Mouse (Mus musculus): ENCODE results near the gene Anapc15. TPM values are rescaled to one million over a fixed set of nuclear protein-coding genes. Genes with fewer than 3 reads are reported as not detected.

The Anapc15 gene
- total and polyA plus RNA-seq, 3 experiments = 20.5 to 128 (median 63.3) TPM

DNA sequence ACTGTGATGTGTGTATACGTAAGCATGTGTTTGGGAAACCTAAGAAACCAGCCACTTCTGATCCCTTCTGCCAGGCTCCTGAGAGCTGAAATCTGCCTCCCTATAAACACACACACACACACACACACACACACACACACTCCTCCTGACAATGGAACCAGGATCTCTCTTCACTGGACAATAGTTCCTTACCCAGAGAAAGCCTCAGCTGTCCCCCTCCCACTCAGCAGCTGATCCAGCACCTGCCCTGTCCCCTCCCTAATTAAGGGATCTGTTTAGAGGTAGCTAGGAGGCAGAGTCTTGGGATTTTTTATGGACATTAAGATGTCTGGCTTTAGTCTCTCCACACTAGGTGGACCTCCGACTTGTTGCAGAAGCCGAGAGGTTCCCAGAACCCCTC, 28.6 kb upstream of the Anapc15 start:
- Histone ChIP-seq H3K27me3 (ENCODE audit: insufficient read depth, low read length) (peaks cover 8% of the 10 kb centered on the region), H3K4me1 (ENCODE audit: insufficient read depth, low read depth, low read length) (peaks cover 26% of the 10 kb centered on the region), H3K9me3 (replicated peaks) (no peaks in the 10 kb centered on the region), H3K4me3 (ENCODE audit: low read depth, low read length) (no peak overlapping the region), H3K36me3 (replicated peaks) (peaks cover 54% of the 10 kb centered on the region)
- TF ChIP-seq CTCF (IDR thresholded peaks at IDR 0.05; ENCODE audit: low read depth, low read length) = no peak
- TF ChIP-seq GATA1 (IDR thresholded peaks at IDR 0.05; ENCODE audit: borderline replicate concordance, low read length) = no peak
- no peak for TF ChIP-seq GATA2 (IDR thresholded peaks at IDR 0.05; ENCODE audit: borderline replicate concordance, low read depth, low read length)
- no peak for TF ChIP-seq POLR2AphosphoS5 (IDR thresholded peaks at IDR 0.05; ENCODE audit: insufficient replicate concordance, low read depth, low read length)
- no peak for TF ChIP-seq TAL1 (conservative IDR thresholded peaks at IDR 0.05; ENCODE audit: low read depth, low read length)
- ATAC-seq (ENCODE audit: extremely low read depth, insufficient number of reproducible peaks, low FRiP score, poor library complexity, severe bottlenecking) = no peak
- DNase-seq (ENCODE audit: low spot score) = no peak

DNA sequence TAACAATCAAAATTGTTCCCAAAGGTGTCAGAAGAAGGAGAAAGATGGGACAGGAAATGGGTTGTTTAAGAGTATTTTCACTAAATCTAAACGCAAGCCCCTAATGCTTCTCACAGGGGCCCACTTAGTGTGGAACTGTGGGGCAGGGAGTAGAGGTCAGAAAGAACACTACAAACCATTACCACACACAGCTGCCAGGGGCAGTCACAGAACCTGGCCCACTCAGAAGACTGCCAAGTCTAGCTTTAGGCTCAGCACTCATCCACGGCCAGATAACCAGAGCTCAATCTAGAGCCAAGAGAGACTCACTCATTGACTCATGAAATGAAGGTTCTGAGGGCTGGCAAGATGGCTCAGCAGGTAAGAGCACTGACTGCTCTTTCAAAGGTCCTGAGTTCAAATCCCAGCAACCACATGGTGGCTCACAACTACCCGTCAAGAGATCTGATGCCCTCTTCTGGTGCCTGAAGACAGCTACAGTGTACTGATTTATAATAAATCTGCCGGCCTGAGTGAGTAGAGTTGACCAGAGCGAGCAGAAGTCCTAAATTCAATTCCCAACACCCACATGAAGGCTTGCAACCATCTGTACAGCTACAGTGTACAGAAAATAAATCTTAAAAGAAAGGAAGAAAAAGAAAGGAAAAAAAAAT, 27.9 kb upstream of the Anapc15 start:
- no peak overlapping the region for H3K4me3 ChIP-seq (ENCODE audit: low read depth, low read length)
- peaks cover 26% of the 10 kb centered on the region for H3K4me1 ChIP-seq (ENCODE audit: insufficient read depth, low read depth, low read length)
- H3K36me3 ChIP-seq (replicated peaks) = peaks cover 48% of the 10 kb centered on the region
- no peaks in the 10 kb centered on the region for H3K9me3 ChIP-seq (replicated peaks)
- H3K27me3 ChIP-seq (ENCODE audit: insufficient read depth, low read length) = peaks cover 12% of the 10 kb centered on the region
- TF ChIP-seq GATA2 (IDR thresholded peaks at IDR 0.05; ENCODE audit: borderline replicate concordance, low read depth, low read length) (no peak), POLR2AphosphoS5 (IDR thresholded peaks at IDR 0.05; ENCODE audit: insufficient replicate concordance, low read depth, low read length) (no peak), GATA1 (IDR thresholded peaks at IDR 0.05; ENCODE audit: borderline replicate concordance, low read length) (no peak), CTCF (IDR thresholded peaks at IDR 0.05; ENCODE audit: low read depth, low read length) (no peak), TAL1 (conservative IDR thresholded peaks at IDR 0.05; ENCODE audit: low read depth, low read length) (no peak)
- no peak for ATAC-seq (ENCODE audit: extremely low read depth, insufficient number of reproducible peaks, low FRiP score, poor library complexity, severe bottlenecking)
- no peak for DNase-seq (ENCODE audit: low spot score)

GRCm38 (mm10) chr7:101836271-101837153, 27.0 kb upstream of the Anapc15 start:
- peak overlapping the region; percentile 80 for H3K4me3 ChIP-seq (ENCODE audit: low read depth, low read length)
- DNase-seq (ENCODE audit: low spot score) (peak; percentile 36), ATAC-seq (ENCODE audit: extremely low read depth, insufficient number of reproducible peaks, low FRiP score, poor library complexity, severe bottlenecking) (peak; percentile 38; the same call in 1 of the 2 replicates)
- H3K36me3 ChIP-seq (replicated peaks) = peaks cover 38% of the 10 kb centered on the region
- peaks cover 26% of the 10 kb centered on the region for H3K4me1 ChIP-seq (ENCODE audit: insufficient read depth, low read depth, low read length)
- TF ChIP-seq GATA1 (IDR thresholded peaks at IDR 0.05; ENCODE audit: borderline replicate concordance, low read length) (no peak), TAL1 (conservative IDR thresholded peaks at IDR 0.05; ENCODE audit: low read depth, low read length) (no peak), POLR2AphosphoS5 (IDR thresholded peaks at IDR 0.05; ENCODE audit: insufficient replicate concordance, low read depth, low read length) (no peak), GATA2 (IDR thresholded peaks at IDR 0.05; ENCODE audit: borderline replicate concordance, low read depth, low read length) (no peak), CTCF (IDR thresholded peaks at IDR 0.05; ENCODE audit: low read depth, low read length) (no peak)
- peaks cover 15% of the 10 kb centered on the region for H3K27me3 ChIP-seq (ENCODE audit: insufficient read depth, low read length)
- H3K9me3 ChIP-seq (replicated peaks) = no peaks in the 10 kb centered on the region

GRCm38 (mm10) chr7:101837154-101837605, 26.3 kb upstream of the Anapc15 start:
- ATAC-seq (ENCODE audit: extremely low read depth, insufficient number of reproducible peaks, low FRiP score, poor library complexity, severe bottlenecking) (no peak), DNase-seq (ENCODE audit: low spot score) (no peak)
- Histone ChIP-seq H3K4me3 (ENCODE audit: low read depth, low read length) (peak overlapping the region; percentile 80), H3K4me1 (ENCODE audit: insufficient read depth, low read depth, low read length) (peaks cover 26% of the 10 kb centered on the region), H3K36me3 (replicated peaks) (peaks cover 32% of the 10 kb centered on the region), H3K9me3 (replicated peaks) (no peaks in the 10 kb centered on the region), H3K27me3 (ENCODE audit: insufficient read depth, low read length) (peaks cover 15% of the 10 kb centered on the region)
- TF ChIP-seq TAL1 (conservative IDR thresholded peaks at IDR 0.05; ENCODE audit: low read depth, low read length) = no peak
- TF ChIP-seq GATA2 (IDR thresholded peaks at IDR 0.05; ENCODE audit: borderline replicate concordance, low read depth, low read length) = no peak
- TF ChIP-seq GATA1 (IDR thresholded peaks at IDR 0.05; ENCODE audit: borderline replicate concordance, low read length) = no peak
- no peak for TF ChIP-seq CTCF (IDR thresholded peaks at IDR 0.05; ENCODE audit: low read depth, low read length)

- Histone ChIP-seq H3K4me1 (ENCODE audit: insufficient read depth, low read depth, low read length) (peaks cover 26% of the 10 kb centered on the region), H3K36me3 (replicated peaks) (peaks cover 25% of the 10 kb centered on the region), H3K9me3 (replicated peaks) (no peaks in the 10 kb centered on the region), H3K27me3 (ENCODE audit: insufficient read depth, low read length) (peaks cover 15% of the 10 kb centered on the region), H3K4me3 (ENCODE audit: low read depth, low read length) (peak within 1 kb of the TSS; percentile 80)
- ATAC-seq (ENCODE audit: extremely low read depth, insufficient number of reproducible peaks, low FRiP score, poor library complexity, severe bottlenecking) (0 out of 2 replicates have a peak, but pooled peaks have one; percentile 29), DNase-seq (ENCODE audit: low spot score) (peak; percentile 65)
- no peak for TF ChIP-seq POLR2AphosphoS5 (IDR thresholded peaks at IDR 0.05; ENCODE audit: insufficient replicate concordance, low read depth, low read length)
- TF ChIP-seq TAL1 (conservative IDR thresholded peaks at IDR 0.05; ENCODE audit: low read depth, low read length) = no peak
- TF ChIP-seq GATA1 (IDR thresholded peaks at IDR 0.05; ENCODE audit: borderline replicate concordance, low read length) = no peak
- TF ChIP-seq GATA2 (IDR thresholded peaks at IDR 0.05; ENCODE audit: borderline replicate concordance, low read depth, low read length) = no peak
- no peak for TF ChIP-seq CTCF (IDR thresholded peaks at IDR 0.05; ENCODE audit: low read depth, low read length)
Measured at GRCm38 (mm10) chr7:101837606-101838471, 25.7 kb upstream of the Anapc15 start, which contains the start of gene Inppl1. Gene Inppl1, minus strand, starts transcription at chr7:101838229.

All from G1E (cell line).